Mouse (Mus musculus) adrenal gland, postnatal 10 days (tissue): ENCODE results near the gene Ddc. TPM values are rescaled to one million over a fixed set of nuclear protein-coding genes. Genes with fewer than 3 reads are reported as not detected.
A peak's percentile ranks its signal among the peaks of the same experiment; 100 is the strongest.

Source experiments
- DNase-seq: peaks from one replicate; pipeline ENCODE4 v3.0.0; 2021; ENCODE audit warnings: mixed read lengths
- total RNA-seq, 2 experiments: library from RNA; stranded (reverse); gene quantifications; 2 replicates each; pipeline ENCODE4 v1.2.3; 2021

The Ddc gene
- total RNA-seq, 2 experiments from 2014 or later: 72.6 to 85.6 TPM

- DNase-seq: peak; percentile 88
Measured at GRCm38 (mm10) chr11:11844367-11844971, 53.5 kb downstream of the Ddc start.

GRCm38 (mm10) chr11:11841590-11841989, 56.4 kb downstream of the Ddc start:
- DNase-seq: no peak

- no peak for DNase-seq
Measured at GRCm38 (mm10) chr11:11840746-11841145, 57.2 kb downstream of the Ddc start.

- no peak for DNase-seq
Measured at GRCm38 (mm10) chr11:11839874-11840273, 58.1 kb downstream of the Ddc start.

- no peak for DNase-seq
Measured at GRCm38 (mm10) chr11:11837384-11837783, 60.6 kb downstream of the Ddc start.

GRCm38 (mm10) chr11:11836713-11837370, 61.1 kb downstream of the Ddc start:
- peak; percentile 56 for DNase-seq

- peak; percentile 32 for DNase-seq
Measured at GRCm38 (mm10) chr11:11836262-11836661, 61.7 kb downstream of the Ddc start.

- DNase-seq: no peak
Measured at GRCm38 (mm10) chr11:11835791-11836190, 62.2 kb downstream of the Ddc start.

GRCm38 (mm10) chr11:11835361-11835760, 62.6 kb downstream of the Ddc start:
- no peak for DNase-seq

- no peak for DNase-seq
Measured at GRCm38 (mm10) chr11:11833100-11833499, 64.8 kb downstream of the Ddc start.

GRCm38 (mm10) chr11:11832755-11833084, 65.2 kb downstream of the Ddc start:
- peak; percentile 40 for DNase-seq

- DNase-seq: no peak
Measured at GRCm38 (mm10) chr11:11831940-11832754, 65.8 kb downstream of the Ddc start.

GRCm38 (mm10) chr11:11831526-11831925, 66.4 kb downstream of the Ddc start:
- DNase-seq: no peak

- DNase-seq: no peak
Measured at GRCm38 (mm10) chr11:11830884-11831495, 67.0 kb downstream of the Ddc start.

- DNase-seq: no peak
Measured at GRCm38 (mm10) chr11:11829161-11830000, 68.6 kb downstream of the Ddc start.

- no peak for DNase-seq
Measured at GRCm38 (mm10) chr11:11828761-11829160, 69.2 kb downstream of the Ddc start.

GRCm38 (mm10) chr11:11828251-11828650, 69.7 kb downstream of the Ddc start:
- DNase-seq: no peak

GRCm38 (mm10) chr11:11826475-11826874, 71.5 kb downstream of the Ddc start:
- no peak for DNase-seq

GRCm38 (mm10) chr11:11825670-11826069, 72.3 kb downstream of the Ddc start:
- no peak for DNase-seq

- no peak for DNase-seq
Measured at GRCm38 (mm10) chr11:11824970-11825635, 72.8 kb downstream of the Ddc start.
